Mouse (Mus musculus) embryonic facial prominence, embryonic 15.5 days (tissue): ENCODE results near the gene Tbxa2r. TPM values are rescaled to one million over a fixed set of nuclear protein-coding genes. Genes with fewer than 3 reads are reported as not detected.

Source experiments
- ATAC-seq: fragments of 200-750 bp; cut with Nextera tagmentation; 2 replicates; pipeline ENCODE4 v1.8.0; 2017; ENCODE audit warnings: low read depth, moderate TSS enrichment; ENCODE audit not compliant: insufficient number of reproducible peaks, low FRiP score, low TSS enrichment
- H3K27ac ChIP-seq: fragments of 300-500 bp; sonication (generic); replicated peaks from 2 replicates; pipeline ENCODE4 v1.5.1; 2015; ENCODE audit warnings: mild to moderate bottlenecking, inconsistent platforms
- H3K27me3 ChIP-seq: fragments of 300-500 bp; sonication (generic); 2 replicates; pipeline ENCODE4 v1.6.1; 2015; ENCODE audit warnings: inconsistent platforms
- H3K36me3 ChIP-seq: fragments of 300-500 bp; sonication (generic); 2 replicates; pipeline ENCODE4 v1.6.1; 2015; ENCODE audit warnings: mild to moderate bottlenecking, inconsistent platforms
- H3K4me1 ChIP-seq: fragments of 300-500 bp; sonication (generic); 2 replicates; pipeline ENCODE4 v1.6.1; 2015; ENCODE audit warnings: inconsistent platforms
- H3K4me2 ChIP-seq: fragments of 300-500 bp; sonication (generic); replicated peaks from 2 replicates; pipeline ENCODE4 v1.6.1; 2015; ENCODE audit warnings: mild to moderate bottlenecking, inconsistent platforms
- H3K4me3 ChIP-seq: fragments of 300-500 bp; sonication (generic); replicated peaks from 2 replicates; pipeline ENCODE4 v1.5.1; 2015; ENCODE audit warnings: mild to moderate bottlenecking, inconsistent platforms
- H3K9ac ChIP-seq: fragments of 300-500 bp; sonication (generic); 2 replicates; pipeline ENCODE4 v1.6.1; 2015; ENCODE audit warnings: inconsistent platforms
- H3K9me3 ChIP-seq: fragments of 300-500 bp; sonication (generic); replicated peaks from 2 replicates; pipeline ENCODE4 v1.6.1; 2016; ENCODE audit warnings: inconsistent platforms
- WGBS: fragments of 180-500 bp; shearing (Covaris S2); methylation state at CpG from one replicate; pipeline ENCODE4 v1.1.7; 2015; 5-methylcytosine and 5-hydroxymethylcytosine counted together
- polyA plus RNA-seq: library from polyadenylated mRNA; unstranded; fragments of >200 nt; fragmentation: Nextera tagmentation; extraction: Ambion mirVana; gene quantifications from 2 replicates; pipeline ENCODE4 v1.2.1, GENCODE M21; 2015

The Tbxa2r gene
- polyA plus RNA-seq, 1 experiment from 2014 or later, result 13.2 TPM

- Histone ChIP-seq H3K4me2 (no peak overlapping the region), H3K9me3 (no peaks in the 10 kb centered on the region), H3K4me1 (peaks cover 38% of the 10 kb centered on the region), H3K27ac (no peak overlapping the region), H3K36me3 (peaks cover 57% of the 10 kb centered on the region), H3K27me3 (no peaks in the 10 kb centered on the region), H3K4me3 (no peak overlapping the region), H3K9ac (no peak overlapping the region)
- no peak for ATAC-seq
- 91% methylated on average over 23 of the region's 23 CpGs for WGBS
These were observed 5.3 kb upstream of the Tbxa2r start for GRCm38 (mm10) chr10:81323141-81323775.

GRCm38 (mm10) chr10:81323791-81324530 lies 4.6 kb upstream of the Tbxa2r start:
- no peak for ATAC-seq

GRCm38 (mm10) chr10:81325176-81325575 lies 3.4 kb upstream of the Tbxa2r start:
- Histone ChIP-seq H3K27me3 (no peaks in the 10 kb centered on the region), H3K4me1 (peaks cover 40% of the 10 kb centered on the region), H3K27ac (no peak overlapping the region), H3K36me3 (peaks cover 51% of the 10 kb centered on the region), H3K9ac (no peak overlapping the region), H3K9me3 (no peaks in the 10 kb centered on the region), H3K4me2 (no peak overlapping the region), H3K4me3 (no peak overlapping the region)
- no peak for ATAC-seq
- 89% methylated on average over 21 of the region's 21 CpGs for WGBS

More at GRCm38 (mm10) chr10:81323791-81324530, 4.6 kb upstream of the Tbxa2r start:
- WGBS, result 93% methylated on average over 18 of the region's 18 CpGs
- Histone ChIP-seq H3K27ac (no peak overlapping the region), H3K9ac (no peak overlapping the region), H3K36me3 (peaks cover 51% of the 10 kb centered on the region), H3K4me2 (no peak overlapping the region), H3K27me3 (no peaks in the 10 kb centered on the region), H3K4me1 (peaks cover 38% of the 10 kb centered on the region), H3K4me3 (no peak overlapping the region), H3K9me3 (no peaks in the 10 kb centered on the region)

GRCm38 (mm10) chr10:81325781-81326180 lies 2.8 kb upstream of the Tbxa2r start:
- Histone ChIP-seq H3K4me1 (peaks cover 45% of the 10 kb centered on the region), H3K4me3 (no peak overlapping the region), H3K9ac (no peak overlapping the region), H3K36me3 (peaks cover 51% of the 10 kb centered on the region), H3K27ac (no peak overlapping the region), H3K9me3 (no peaks in the 10 kb centered on the region), H3K4me2 (no peak overlapping the region), H3K27me3 (no peaks in the 10 kb centered on the region)
- no peak for ATAC-seq
- WGBS, result 92% methylated on average over 18 of the region's 18 CpGs

- Histone ChIP-seq H3K36me3 (peaks cover 51% of the 10 kb centered on the region), H3K9ac (no peak overlapping the region), H3K27me3 (no peaks in the 10 kb centered on the region), H3K27ac (0 out of 2 replicates have a peak overlapping the region, but pooled peaks have one; percentile 7), H3K4me1 (peaks cover 46% of the 10 kb centered on the region), H3K9me3 (no peaks in the 10 kb centered on the region), H3K4me3 (no peak overlapping the region), H3K4me2 (no peak overlapping the region)
- ATAC-seq, result no peak
- 76% methylated on average over 6 of the region's 6 CpGs for WGBS
These were observed 1.7 kb upstream of the Tbxa2r start for GRCm38 (mm10) chr10:81326858-81327257.

- no peak for ATAC-seq
- peaks cover 46% of the 10 kb centered on the region for H3K4me1 ChIP-seq
- H3K36me3 ChIP-seq, result peaks cover 44% of the 10 kb centered on the region
- no peak overlapping the region for H3K9ac ChIP-seq
- peaks cover 9% of the 10 kb centered on the region for H3K27me3 ChIP-seq
- peak overlapping the region; percentile 92 for H3K27ac ChIP-seq
- 16% methylated on average over 2 of the region's 2 CpGs for WGBS
- no peaks in the 10 kb centered on the region for H3K9me3 ChIP-seq
- H3K4me3 ChIP-seq, result no peak overlapping the region
- no peak overlapping the region for H3K4me2 ChIP-seq
These were observed 572 bp upstream of the Tbxa2r start for GRCm38 (mm10) chr10:81327959-81328358.

GRCm38 (mm10) chr10:81329194-81329975 lies 854 bp downstream of the Tbxa2r start:
- H3K27ac ChIP-seq, result peak overlapping the region; percentile 92
- WGBS, result 45% methylated on average over 10 of the region's 10 CpGs
- peaks cover 45% of the 10 kb centered on the region for H3K4me1 ChIP-seq
- H3K27me3 ChIP-seq, result peaks cover 13% of the 10 kb centered on the region
- H3K4me3 ChIP-seq, result 0 out of 2 replicates have a peak overlapping the region, but pooled peaks have one; percentile 9
- H3K9ac ChIP-seq, result no peak overlapping the region
- ATAC-seq, result peak; percentile 80
- peaks cover 30% of the 10 kb centered on the region for H3K36me3 ChIP-seq
- peak overlapping the region; percentile 35 for H3K4me2 ChIP-seq
- no peaks in the 10 kb centered on the region for H3K9me3 ChIP-seq

- Histone ChIP-seq H3K4me1 (peaks cover 51% of the 10 kb centered on the region), H3K9me3 (no peaks in the 10 kb centered on the region), H3K4me2 (peak overlapping the region; percentile 35; the same call in 1 of the 2 replicates), H3K9ac (no peak overlapping the region), H3K36me3 (peaks cover 24% of the 10 kb centered on the region), H3K27ac (peak overlapping the region; percentile 92), H3K4me3 (no peak overlapping the region), H3K27me3 (peaks cover 13% of the 10 kb centered on the region)
- WGBS, result 40% methylated on average over 4 of the region's 4 CpGs
- no peak for ATAC-seq
These were observed 1.5 kb downstream of the Tbxa2r start for GRCm38 (mm10) chr10:81330007-81330406.

- Histone ChIP-seq H3K36me3 (peaks cover 1% of the 10 kb centered on the region), H3K9ac (no peak overlapping the region), H3K27ac (no peak overlapping the region), H3K9me3 (no peaks in the 10 kb centered on the region), H3K27me3 (peaks cover 13% of the 10 kb centered on the region), H3K4me2 (0 out of 2 replicates have a peak overlapping the region, but pooled peaks have one; percentile 2), H3K4me3 (0 out of 2 replicates have a peak overlapping the region, but pooled peaks have one; percentile 3), H3K4me1 (peaks cover 66% of the 10 kb centered on the region)
- 27% methylated on average over 29 of the region's 29 CpGs for WGBS
- no peak for ATAC-seq
These were observed 3.7 kb downstream of the Tbxa2r start for GRCm38 (mm10) chr10:81332277-81332676.

- Histone ChIP-seq H3K4me3 (no peak overlapping the region), H3K9ac (no peak overlapping the region), H3K4me1 (peaks cover 50% of the 10 kb centered on the region), H3K36me3 (no peaks in the 10 kb centered on the region), H3K27me3 (peaks cover 24% of the 10 kb centered on the region), H3K4me2 (no peak overlapping the region), H3K9me3 (no peaks in the 10 kb centered on the region), H3K27ac (peak overlapping the region; percentile 86; the same call in 1 of the 2 replicates)
- ATAC-seq, result no peak
- WGBS, result 59% methylated on average over 11 of the region's 11 CpGs
These were observed 5.8 kb downstream of the Tbxa2r start for GRCm38 (mm10) chr10:81334324-81334723.
